Mouse (Mus musculus) inflammation-experienced regulatory T-cells (primary cell): Measurements from ENCODE around the gene C1ql4. TPM values are rescaled to one million over a fixed set of nuclear protein-coding genes. Genes with fewer than 3 reads are reported as not detected.

Source experiments
- polyA plus RNA-seq, 2 experiments: library from polyadenylated mRNA; unstranded; fragments of 100-300 nt; shearing (Covaris generic); gene quantifications; one replicate each; pipeline ENCODE4 v1.2.1; 2017

Gene C1ql4
- polyA plus RNA-seq: under 1 TPM; 0.11 to 0.95 TPM

GRCm38 (mm10) chr15:99087253-99088075 is at the start of gene C1ql4:
TSS of gene C1ql4 (minus strand) at chr15:99087817.

GRCm38 (mm10) chr15:99125711-99126080 is 38.1 kb upstream of the C1ql4 start, which contains the start of gene Spats2:
TSS of gene Spats2 (plus strand) at chr15:99125916.

GRCm38 (mm10) chr15:99092870-99093269 is 5.3 kb upstream of the C1ql4 start, which contains the start of gene Dnajc22:
TSS of gene Dnajc22 (plus strand) at chr15:99093170.

GRCm38 (mm10) chr15:99074019-99074599 is 13.5 kb downstream of the C1ql4 start, which contains the start of gene Troap:
TSS of gene Troap (plus strand) at chr15:99074575.

GRCm38 (mm10) chr15:99055040-99055439 is 32.6 kb downstream of the C1ql4 start, which contains the start of gene Prph:
TSS of gene Prph (plus strand) at chr15:99055174.

Other genes starting within 250 kb of the C1ql4 start
- gene Kmt2d, start 216.6 kb downstream of the C1ql4 start, polyA plus RNA-seq: 10 to 100 TPM; 24.2 to 25.6 TPM
- 10 to 100 TPM in 1 of 2 experiments, 1 to 10 TPM in 1; 9.6 to 12.5 TPM for gene Rhebl1, start 193.3 kb downstream of the C1ql4 start, polyA plus RNA-seq
- gene Dhh, start 189.3 kb downstream of the C1ql4 start, polyA plus RNA-seq: under 1 TPM; 0.37 to 0.56 TPM
- gene Lmbr1l, start 169.6 kb downstream of the C1ql4 start, polyA plus RNA-seq: 10 to 100 TPM; 53.9 to 64.4 TPM
- gene Tuba1b, start 153.3 kb downstream of the C1ql4 start, polyA plus RNA-seq: 100 to 1,000 TPM; 386 to 432 TPM
- gene Gm49450, start 134.3 kb downstream of the C1ql4 start, polyA plus RNA-seq: not detected
- gene Tuba1a, start 134.1 kb downstream of the C1ql4 start, polyA plus RNA-seq: 100 to 1,000 TPM; 157 to 180 TPM
- gene Tuba1c, start 57.9 kb downstream of the C1ql4 start, polyA plus RNA-seq: 10 to 100 TPM; 50.0 to 53.5 TPM
- not detected for gene Prph, start 32.6 kb downstream of the C1ql4 start, polyA plus RNA-seq
- under 1 TPM; 0.17 to 0.36 TPM for gene Troap, start 13.2 kb downstream of the C1ql4 start, polyA plus RNA-seq
- gene Dnajc22, start 5.4 kb upstream of the C1ql4 start, polyA plus RNA-seq: 1 to 10 TPM in 1 of 2 experiments, under 1 TPM in 1; 0.10 to 1.2 TPM
- gene Spats2, start 38.1 kb upstream of the C1ql4 start, polyA plus RNA-seq: 1 to 10 TPM in 1 of 2 experiments, under 1 TPM in 1; 0.36 to 1.7 TPM
- 1 to 10 TPM in 1 of 2 experiments, under 1 TPM in 1; 0.52 to 3.8 TPM for gene Kcnh3, start 137.0 kb upstream of the C1ql4 start, polyA plus RNA-seq
- 10 to 100 TPM; 90.8 to 91.0 TPM for gene Mcrs1, start 164.1 kb upstream of the C1ql4 start, polyA plus RNA-seq
- 10 to 100 TPM; 18.7 to 19.1 TPM for gene Prpf40b, start 207.3 kb upstream of the C1ql4 start, polyA plus RNA-seq
- under 1 TPM; 0.18 to 0.55 TPM for gene Fam186b, start 208.1 kb upstream of the C1ql4 start, polyA plus RNA-seq